Mouse (Mus musculus) spleen, postnatal 14 days (tissue): Measurements from ENCODE around the gene Clcnkb.

Source experiments
- DNase-seq, 2 experiments: peaks; one replicate each; pipeline ENCODE4 v3.0.0; 2021 to 2022; ENCODE audit warnings: low spot score in 2 of 2

Gene Clcnkb

GRCm38 (mm10) chr4:141357811-141358210 lies 58.0 kb downstream of the Clcnkb start:
- DNase-seq: no peak
